Mouse (Mus musculus) T-helper 1 cell (primary cell): ENCODE results near the gene Majin.

ENCODE experiments used
- in situ Hi-C: fragments of 300-600 bp; cut with MboI, MseI; formaldehyde crosslinking; loops from one replicate; pipeline ENCODE4 v1.15.1; 2025; ENCODE audit warnings: high pct_unique_total_duplicates

Majin gene

GRCm38 (mm10) chr19:6184131-6184530 lies at the start of gene Majin:
Gene Majin (plus strand): TSS chr19:6184388.
- in situ Hi-C loops: no loop called here

DNA sequence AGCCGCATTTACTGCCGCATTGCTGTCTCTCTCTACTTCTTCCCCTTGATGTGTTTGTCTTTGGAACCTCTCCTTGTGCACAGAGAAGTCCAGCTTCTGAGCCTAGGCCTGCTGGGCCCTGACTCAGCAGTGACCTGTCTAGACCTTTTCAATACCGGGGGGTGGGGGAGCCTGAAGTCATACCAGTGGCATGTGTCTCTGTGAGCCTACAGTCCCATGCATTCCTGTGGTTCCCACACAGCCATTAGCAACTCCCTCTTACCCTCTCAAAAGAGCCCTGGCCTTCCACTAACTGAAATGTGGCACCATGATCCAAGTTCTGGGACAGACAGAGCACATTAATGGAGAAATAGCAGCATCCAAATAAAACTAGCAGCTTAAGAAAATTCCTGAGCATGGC lies 47.8 kb upstream of the Majin start:
- in situ Hi-C loops: no loop called here

GRCm38 (mm10) chr19:6139701-6140100 lies 44.5 kb upstream of the Majin start:
- in situ Hi-C loops: no loop called here

DNA sequence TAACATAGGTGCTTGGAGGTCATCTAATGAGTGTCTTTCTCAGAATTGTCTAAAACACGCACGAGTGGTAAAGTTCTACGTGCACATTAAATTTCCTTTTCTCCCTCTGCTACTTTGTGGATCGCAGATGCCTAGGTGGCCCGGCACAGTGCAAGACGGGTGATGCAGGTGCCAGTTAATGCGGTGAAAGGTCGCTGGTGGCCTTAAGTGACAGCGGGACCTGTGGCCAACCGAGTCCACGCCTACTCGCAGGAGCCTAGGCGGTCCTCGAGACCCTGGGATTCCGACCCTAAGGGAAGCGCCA lies 43.9 kb upstream of the Majin start:
- in situ Hi-C loops: no loop called here

GRCm38 (mm10) chr19:6140678-6141393 lies 43.4 kb upstream of the Majin start, which contains the start of gene Batf2:
Gene Batf2 (plus strand): TSS chr19:6140983.
- in situ Hi-C loops: no loop called here

DNA sequence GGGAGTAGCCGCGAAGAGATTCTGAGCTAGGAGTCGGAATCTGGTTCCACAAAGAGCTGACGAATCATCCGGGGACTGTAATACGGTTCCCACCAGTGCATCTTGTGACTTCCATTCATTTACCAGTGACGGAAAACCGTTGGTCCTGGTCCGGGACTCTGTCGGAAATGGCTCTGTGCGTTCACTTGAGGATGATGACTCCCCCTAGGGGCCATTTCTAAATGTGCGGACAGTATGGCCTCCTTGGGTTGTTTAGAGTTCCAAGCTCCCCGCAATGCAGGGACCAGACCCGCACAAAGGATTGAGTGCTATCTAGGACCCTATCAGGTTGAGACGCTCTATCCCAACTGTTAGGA lies 42.8 kb upstream of the Majin start, which contains the start of gene Arl2:
Gene Arl2, minus strand, starts transcription at position 155 of the 356 bp plus-strand sequence.
- in situ Hi-C loops: no loop called here

DNA sequence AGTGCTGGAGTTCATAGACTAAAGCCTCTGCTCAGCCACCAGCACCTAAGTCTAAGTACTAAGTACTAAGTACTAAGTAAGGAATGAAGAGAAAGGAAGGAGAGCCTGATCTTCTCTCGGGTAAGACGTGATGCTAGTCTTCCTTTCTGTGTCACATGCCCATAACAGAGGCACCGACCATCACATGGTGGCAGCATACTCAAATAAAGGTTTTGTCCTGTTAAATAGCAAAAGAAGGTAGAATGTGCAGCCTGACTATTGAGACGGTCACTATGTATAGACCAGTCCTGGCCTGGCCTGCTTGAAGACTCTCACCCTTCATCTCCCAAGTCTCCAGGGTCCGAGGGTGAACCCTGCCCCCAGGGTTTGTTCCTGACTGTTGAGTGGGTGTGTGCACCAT lies 39.3 kb upstream of the Majin start:
- in situ Hi-C loops: no loop called here

- in situ Hi-C loops: loop anchor here (25.0 kb wide), 1 partner anchor 657 kb away; no protein-coding TSS in a partner anchor
These were observed 29.0 kb upstream of the Majin start for GRCm38 (mm10) chr19:6155174-6155573.

DNA sequence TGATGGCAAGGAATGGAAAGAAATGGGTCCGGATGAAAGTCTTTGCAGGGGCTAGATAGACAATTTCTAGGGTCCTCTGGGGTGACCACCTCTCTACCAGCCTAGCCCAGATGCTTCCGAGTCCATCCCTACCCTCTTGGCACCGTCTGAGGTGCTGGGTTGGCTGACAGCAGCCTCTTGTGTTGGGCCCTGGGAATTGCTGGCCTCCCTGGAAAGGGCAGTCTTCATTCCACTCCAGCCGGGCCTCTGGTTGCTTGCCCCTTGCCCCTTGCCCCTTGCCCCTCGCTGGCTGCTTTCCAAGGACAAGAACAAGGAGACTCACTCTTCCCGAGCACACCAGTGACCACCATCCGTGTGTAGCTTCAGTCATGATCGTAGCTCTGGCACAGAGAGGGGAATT lies 27.8 kb upstream of the Majin start:
- in situ Hi-C loops: loop anchor here (25.0 kb wide), 1 partner anchor 656 kb away; no protein-coding TSS in a partner anchor

DNA sequence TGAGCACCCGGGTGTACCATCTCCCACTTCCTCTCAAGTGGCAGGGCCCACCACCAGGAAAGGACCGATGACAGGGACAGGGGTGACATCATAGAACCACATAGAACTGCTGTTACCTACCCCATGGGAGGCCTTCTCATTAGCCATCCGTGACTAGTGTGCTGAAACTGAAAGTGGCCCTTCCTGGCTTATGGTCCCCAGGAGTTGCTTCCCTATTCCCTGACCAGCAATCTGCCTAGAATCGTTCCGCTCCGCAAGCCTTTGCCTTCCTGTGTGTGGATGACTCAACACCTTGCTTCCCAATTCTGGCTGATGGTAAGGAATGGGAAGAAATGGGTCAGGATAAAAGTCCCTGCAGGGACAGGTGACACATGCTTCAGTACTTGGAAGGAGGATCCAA lies 27.0 kb upstream of the Majin start:
- in situ Hi-C loops: loop anchor here (25.0 kb wide), 1 partner anchor 655 kb away; no protein-coding TSS in a partner anchor

- in situ Hi-C loops: loop anchor here (25.0 kb wide), 1 partner anchor 648 kb away; no protein-coding TSS in a partner anchor
These were observed 20.2 kb upstream of the Majin start for GRCm38 (mm10) chr19:6163872-6164547.

DNA sequence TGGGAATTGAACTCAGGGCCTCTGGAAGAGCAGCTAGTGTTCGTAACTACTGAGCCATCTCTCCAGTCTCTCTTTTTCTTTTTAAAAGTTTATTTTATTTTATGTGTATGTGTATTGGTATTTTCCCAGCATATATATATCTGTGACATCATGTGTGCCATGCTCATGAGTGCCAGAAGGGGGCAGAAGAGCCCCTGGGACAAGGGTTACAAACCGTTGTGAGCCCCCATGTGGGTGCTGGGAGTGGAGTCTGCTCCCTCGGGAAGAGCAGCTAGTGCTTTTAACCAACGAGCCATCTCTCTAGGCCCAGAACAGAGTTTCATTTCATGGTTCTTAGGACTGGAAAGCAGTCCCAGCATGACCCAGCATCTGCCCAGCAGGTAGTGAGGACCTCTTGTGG lies 17.4 kb upstream of the Majin start:
- in situ Hi-C loops: loop anchor here (25.0 kb wide), 1 partner anchor 646 kb away; no protein-coding TSS in a partner anchor

- in situ Hi-C loops: loop anchor here (25.0 kb wide), 1 partner anchor 641 kb away; no protein-coding TSS in a partner anchor
These were observed 13.0 kb upstream of the Majin start for GRCm38 (mm10) chr19:6171215-6171614.

- in situ Hi-C loops: loop anchor here (5.0 to 25.0 kb wide), 2 partner anchors 508 to 638 kb away; no protein-coding TSS in a partner anchor
These were observed 9.4 kb upstream of the Majin start for GRCm38 (mm10) chr19:6174771-6175170.

DNA sequence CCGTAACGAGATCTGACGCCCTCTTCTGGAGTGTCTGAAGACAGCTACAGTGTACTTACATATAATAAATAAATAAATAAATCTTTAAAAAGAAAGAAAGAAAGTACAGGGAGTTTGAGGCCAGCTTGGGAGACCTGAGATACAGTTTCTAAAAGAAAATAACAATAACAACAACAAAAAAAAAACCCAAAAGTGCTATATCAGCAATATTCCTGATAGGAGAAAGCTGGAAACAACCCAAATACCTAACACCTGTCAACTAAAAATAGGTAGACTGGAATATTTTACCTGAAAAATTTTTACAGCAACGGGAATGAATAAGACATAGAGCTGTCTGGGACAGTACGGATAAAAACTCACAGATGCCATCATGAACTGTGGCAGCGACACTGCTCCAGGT lies 5.4 kb upstream of the Majin start:
- in situ Hi-C loops: loop anchor here (5.0 kb wide), 1 partner anchor 504 kb away; no protein-coding TSS in a partner anchor

DNA sequence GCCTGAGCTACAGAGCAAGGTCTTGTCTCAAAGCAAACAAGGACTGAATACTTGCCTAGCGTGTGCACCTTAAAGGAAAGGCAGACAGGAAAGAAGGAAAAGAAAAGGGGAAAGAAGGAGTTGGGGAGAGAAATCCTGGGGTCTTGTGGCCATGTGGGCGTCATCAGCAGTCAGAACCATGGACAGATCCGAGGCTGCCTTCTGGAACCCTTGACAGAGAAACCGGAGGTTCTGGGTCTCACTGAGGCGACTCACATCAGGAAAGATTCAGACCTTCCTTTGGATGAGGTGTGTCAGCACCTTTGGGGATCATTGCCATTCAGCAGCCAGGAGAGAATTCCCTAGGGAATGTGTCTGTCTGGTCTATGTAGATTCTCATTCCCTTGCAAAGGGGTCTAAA lies 2.6 kb upstream of the Majin start:
- in situ Hi-C loops: no loop called here

GRCm38 (mm10) chr19:6182534-6182933 lies 1.7 kb upstream of the Majin start:
- in situ Hi-C loops: no loop called here

- in situ Hi-C loops: no loop called here
These were observed 20.1 kb downstream of the Majin start for GRCm38 (mm10) chr19:6204265-6204664.

DNA sequence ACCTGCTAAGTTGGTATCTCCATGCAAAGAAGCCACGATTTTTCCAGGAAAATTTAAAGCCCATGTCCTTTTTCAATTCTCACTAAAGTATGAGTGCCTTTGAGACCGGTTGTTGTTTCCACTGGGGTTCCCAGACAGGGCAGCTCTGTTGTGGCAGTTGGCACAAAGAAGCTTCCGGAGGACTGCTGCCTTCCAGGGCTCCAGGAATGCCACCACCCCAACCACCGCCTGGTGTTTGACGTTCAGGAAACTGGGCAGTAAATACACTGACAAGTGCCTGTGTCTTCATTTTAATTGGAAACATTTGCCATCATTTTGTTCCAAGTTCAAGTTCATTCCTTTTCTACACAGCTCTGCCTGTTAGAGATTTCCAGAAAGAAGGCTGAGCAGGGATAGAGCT lies 22.5 kb downstream of the Majin start:
- in situ Hi-C loops: no loop called here

- in situ Hi-C loops: no loop called here
These were observed 32.0 kb downstream of the Majin start for GRCm38 (mm10) chr19:6216046-6216705.

- in situ Hi-C loops: no loop called here
These were observed 34.4 kb downstream of the Majin start for GRCm38 (mm10) chr19:6218606-6219005.

GRCm38 (mm10) chr19:6226135-6226534 lies 41.9 kb downstream of the Majin start, which contains the start of gene Gpha2:
Gene Gpha2 (plus strand): TSS chr19:6226380.
- in situ Hi-C loops: no loop called here
